In the genomic region with DNA sequence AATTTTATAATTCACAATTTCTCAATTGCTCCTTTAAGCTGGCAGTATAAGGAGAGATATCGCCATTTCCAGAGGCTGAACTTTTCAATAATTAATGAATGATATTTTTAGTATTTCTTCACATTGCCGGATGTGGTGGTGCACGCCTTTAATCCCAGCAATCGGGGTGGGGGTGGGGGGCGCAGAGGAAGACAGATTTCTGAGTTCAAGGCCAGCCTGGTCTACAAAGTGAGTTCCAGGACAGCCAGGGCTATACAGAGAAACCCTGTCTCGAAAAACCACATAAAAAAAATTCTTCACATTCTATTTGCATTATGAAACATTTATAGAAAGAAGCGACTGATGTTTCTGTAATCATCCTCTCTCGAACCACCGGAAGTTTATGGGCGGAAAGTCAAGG, we compare ENCODE assay signal across 6 mouse cellular contexts. TPM values are rescaled to one million over a fixed set of nuclear protein-coding genes. Genes with fewer than 3 reads are reported as not detected.
"Had no signal": no experiment of that assay in that cellular context is flagged by ENCODE, and none has a peak within 500 bp of the region (broad histone marks: within the 10 kb centered on the region; RNA-seq: fewer than 3 reads in every experiment).

No protein-coding gene starts in this region.

RNA-seq across cellular contexts. Expression of gene Zfp981, which starts 19.3 kb away (rescaled TPM):
- polyA plus RNA-seq: liver, postnatal 0 days; lung, adult 2 months; lung, embryonic 15.5 days; midbrain, embryonic 12.5 days; small intestine, adult 2 months; stomach, embryonic 16.5 days had no signal
